Mouse (Mus musculus): ENCODE data around the gene Slc25a10. TPM values are rescaled to one million over a fixed set of nuclear protein-coding genes. Genes with fewer than 3 reads are reported as not detected.

The Slc25a10 gene
- polyA plus RNA-seq, 1 experiment from 2014 or later, result 69.4 TPM

- H3K27ac ChIP-seq (replicated peaks), result peak overlapping the region; percentile 92
- H3K4me1 ChIP-seq, result peaks cover 54% of the 10 kb centered on the region
- DNase-seq (ENCODE audit: low spot score), result no peak
- no peaks in the 10 kb centered on the region for H3K27me3 ChIP-seq (replicated peaks; ENCODE audit: low read depth, poor library complexity, severe bottlenecking)
- no peaks in the 10 kb centered on the region for H3K9me3 ChIP-seq
- H3K36me3 ChIP-seq (replicated peaks), result peaks cover 70% of the 10 kb centered on the region
- 39% methylated on average over 4 of the region's 4 CpGs for WGBS
- peak overlapping the region; percentile 87 for H3K4me3 ChIP-seq
These were observed 1.2 kb upstream of the Slc25a10 start for GRCm38 (mm10) chr11:120490291-120491046.

GRCm38 (mm10) chr11:120492024-120492877 lies 611 bp downstream of the Slc25a10 start:
- Histone ChIP-seq H3K4me3 (peak overlapping the region; percentile 87), H3K27ac (replicated peaks) (peak overlapping the region; percentile 92), H3K9me3 (no peaks in the 10 kb centered on the region), H3K36me3 (replicated peaks) (peaks cover 70% of the 10 kb centered on the region), H3K4me1 (peaks cover 47% of the 10 kb centered on the region), H3K27me3 (replicated peaks; ENCODE audit: low read depth, poor library complexity, severe bottlenecking) (no peaks in the 10 kb centered on the region)
- DNase-seq (ENCODE audit: low spot score), result peak; percentile 64
- WGBS, result under 1% methylated on average over 48 of the region's 48 CpGs

GRCm38 (mm10) chr11:120492878-120493203 lies 1.2 kb downstream of the Slc25a10 start:
- H3K36me3 ChIP-seq (replicated peaks), result peaks cover 70% of the 10 kb centered on the region
- 31% methylated on average over 3 of the region's 3 CpGs for WGBS
- no peak for DNase-seq (ENCODE audit: low spot score)

GRCm38 (mm10) chr11:120493351-120493750 lies 1.7 kb downstream of the Slc25a10 start:
- peaks cover 47% of the 10 kb centered on the region for H3K4me1 ChIP-seq
- H3K4me3 ChIP-seq, result peak overlapping the region; percentile 87
- no peaks in the 10 kb centered on the region for H3K9me3 ChIP-seq
- H3K27ac ChIP-seq (replicated peaks), result peak overlapping the region; percentile 92
- peaks cover 70% of the 10 kb centered on the region for H3K36me3 ChIP-seq (replicated peaks)
- WGBS, result 65% methylated on average over 3 of the region's 3 CpGs
- no peaks in the 10 kb centered on the region for H3K27me3 ChIP-seq (replicated peaks; ENCODE audit: low read depth, poor library complexity, severe bottlenecking)
- no peak for DNase-seq (ENCODE audit: low spot score)

More at GRCm38 (mm10) chr11:120492878-120493203, 1.2 kb downstream of the Slc25a10 start:
- Histone ChIP-seq H3K9me3 (no peaks in the 10 kb centered on the region), H3K4me1 (peaks cover 47% of the 10 kb centered on the region), H3K27me3 (replicated peaks; ENCODE audit: low read depth, poor library complexity, severe bottlenecking) (no peaks in the 10 kb centered on the region), H3K27ac (replicated peaks) (peak overlapping the region; percentile 92), H3K4me3 (peak overlapping the region; percentile 87)

- no peaks in the 10 kb centered on the region for H3K9me3 ChIP-seq
- H3K27me3 ChIP-seq (replicated peaks; ENCODE audit: low read depth, poor library complexity, severe bottlenecking), result no peaks in the 10 kb centered on the region
- peaks cover 47% of the 10 kb centered on the region for H3K4me1 ChIP-seq
- no peak for DNase-seq (ENCODE audit: low spot score)
- H3K4me3 ChIP-seq, result 0 out of 2 replicates have a peak overlapping the region, but pooled peaks have one; percentile 87
- H3K36me3 ChIP-seq (replicated peaks), result peaks cover 70% of the 10 kb centered on the region
- H3K27ac ChIP-seq (replicated peaks), result no peak overlapping the region
- WGBS, result 82% methylated on average over 3 of the region's 3 CpGs
These were observed 2.3 kb downstream of the Slc25a10 start for GRCm38 (mm10) chr11:120493911-120494310.

- Histone ChIP-seq H3K4me3 (0 out of 2 replicates have a peak overlapping the region, but pooled peaks have one; percentile 11), H3K4me1 (peaks cover 23% of the 10 kb centered on the region), H3K9me3 (no peaks in the 10 kb centered on the region), H3K27ac (replicated peaks) (no peak overlapping the region), H3K27me3 (replicated peaks; ENCODE audit: low read depth, poor library complexity, severe bottlenecking) (no peaks in the 10 kb centered on the region), H3K36me3 (replicated peaks) (peaks cover 63% of the 10 kb centered on the region)
- WGBS, result 90% methylated on average over 3 of the region's 3 CpGs
- DNase-seq (ENCODE audit: low spot score), result no peak
These were observed 5.8 kb downstream of the Slc25a10 start for GRCm38 (mm10) chr11:120497436-120497835.

GRCm38 (mm10) chr11:120498226-120498625 lies 6.6 kb downstream of the Slc25a10 start:
- peaks cover 63% of the 10 kb centered on the region for H3K36me3 ChIP-seq (replicated peaks)
- no peak for DNase-seq (ENCODE audit: low spot score)
- WGBS, result 92% methylated on average over 12 of the region's 12 CpGs
- peaks cover 15% of the 10 kb centered on the region for H3K4me1 ChIP-seq
- no peaks in the 10 kb centered on the region for H3K27me3 ChIP-seq (replicated peaks; ENCODE audit: low read depth, poor library complexity, severe bottlenecking)
- no peak overlapping the region for H3K27ac ChIP-seq (replicated peaks)
- H3K4me3 ChIP-seq, result peak overlapping the region; percentile 13; the same call in 1 of the 2 replicates
- H3K9me3 ChIP-seq, result no peaks in the 10 kb centered on the region

GRCm38 (mm10) chr11:120498891-120499290 lies 7.3 kb downstream of the Slc25a10 start:
- Histone ChIP-seq H3K4me3 (0 out of 2 replicates have a peak overlapping the region, but pooled peaks have one; percentile 2), H3K36me3 (replicated peaks) (peaks cover 60% of the 10 kb centered on the region), H3K4me1 (peaks cover 8% of the 10 kb centered on the region; the same call in 1 of the 2 replicates), H3K9me3 (no peaks in the 10 kb centered on the region), H3K27me3 (replicated peaks; ENCODE audit: low read depth, poor library complexity, severe bottlenecking) (no peaks in the 10 kb centered on the region), H3K27ac (replicated peaks) (no peak overlapping the region)
- WGBS, result 89% methylated on average over 5 of the region's 5 CpGs
- DNase-seq (ENCODE audit: low spot score), result no peak

- Histone ChIP-seq H3K36me3 (replicated peaks) (peaks cover 50% of the 10 kb centered on the region), H3K4me1 (peaks cover 6% of the 10 kb centered on the region; the same call in 1 of the 2 replicates), H3K9me3 (no peaks in the 10 kb centered on the region), H3K27me3 (replicated peaks; ENCODE audit: low read depth, poor library complexity, severe bottlenecking) (no peaks in the 10 kb centered on the region), H3K27ac (replicated peaks) (no peak overlapping the region), H3K4me3 (no peak overlapping the region)
- no peak for DNase-seq (ENCODE audit: low spot score)
- WGBS, result 85% methylated on average over 6 of the region's 6 CpGs
These were observed 8.3 kb downstream of the Slc25a10 start for GRCm38 (mm10) chr11:120499894-120500293.

GRCm38 (mm10) chr11:120500357-120500756 lies 8.7 kb downstream of the Slc25a10 start:
- peak; percentile 12 for DNase-seq (ENCODE audit: low spot score)
- H3K4me3 ChIP-seq, result no peak overlapping the region
- no peak overlapping the region for H3K27ac ChIP-seq (replicated peaks)
- 19% methylated on average over 3 of the region's 3 CpGs for WGBS
- peaks cover 6% of the 10 kb centered on the region; the same call in 1 of the 2 replicates for H3K4me1 ChIP-seq
- no peaks in the 10 kb centered on the region for H3K27me3 ChIP-seq (replicated peaks; ENCODE audit: low read depth, poor library complexity, severe bottlenecking)
- no peaks in the 10 kb centered on the region for H3K9me3 ChIP-seq
- peaks cover 46% of the 10 kb centered on the region for H3K36me3 ChIP-seq (replicated peaks)

- H3K4me3 ChIP-seq, result no peak overlapping the region
- peaks cover 6% of the 10 kb centered on the region; the same call in 1 of the 2 replicates for H3K4me1 ChIP-seq
- H3K9me3 ChIP-seq, result no peaks in the 10 kb centered on the region
- H3K36me3 ChIP-seq (replicated peaks), result peaks cover 39% of the 10 kb centered on the region
- H3K27me3 ChIP-seq (replicated peaks; ENCODE audit: low read depth, poor library complexity, severe bottlenecking), result no peaks in the 10 kb centered on the region
- WGBS, result 69% methylated on average over 6 of the region's 6 CpGs
- DNase-seq (ENCODE audit: low spot score), result peak; percentile 11
- H3K27ac ChIP-seq (replicated peaks), result no peak overlapping the region
These were observed 9.4 kb downstream of the Slc25a10 start for GRCm38 (mm10) chr11:120501018-120501417.

GRCm38 (mm10) chr11:120501701-120502100 lies 10.1 kb downstream of the Slc25a10 start:
- Histone ChIP-seq H3K4me3 (no peak overlapping the region), H3K9me3 (no peaks in the 10 kb centered on the region), H3K4me1 (peaks cover 6% of the 10 kb centered on the region; the same call in 1 of the 2 replicates), H3K36me3 (replicated peaks) (peaks cover 32% of the 10 kb centered on the region), H3K27me3 (replicated peaks; ENCODE audit: low read depth, poor library complexity, severe bottlenecking) (no peaks in the 10 kb centered on the region), H3K27ac (replicated peaks) (no peak overlapping the region)
- DNase-seq (ENCODE audit: low spot score), result peak; percentile 7
- 94% methylated on average over 4 of the region's 4 CpGs for WGBS

Data from embryonic facial prominence, embryonic 10.5 days (tissue).